8 mouse cellular contexts compared by ENCODE assay signal in the genomic region with DNA sequence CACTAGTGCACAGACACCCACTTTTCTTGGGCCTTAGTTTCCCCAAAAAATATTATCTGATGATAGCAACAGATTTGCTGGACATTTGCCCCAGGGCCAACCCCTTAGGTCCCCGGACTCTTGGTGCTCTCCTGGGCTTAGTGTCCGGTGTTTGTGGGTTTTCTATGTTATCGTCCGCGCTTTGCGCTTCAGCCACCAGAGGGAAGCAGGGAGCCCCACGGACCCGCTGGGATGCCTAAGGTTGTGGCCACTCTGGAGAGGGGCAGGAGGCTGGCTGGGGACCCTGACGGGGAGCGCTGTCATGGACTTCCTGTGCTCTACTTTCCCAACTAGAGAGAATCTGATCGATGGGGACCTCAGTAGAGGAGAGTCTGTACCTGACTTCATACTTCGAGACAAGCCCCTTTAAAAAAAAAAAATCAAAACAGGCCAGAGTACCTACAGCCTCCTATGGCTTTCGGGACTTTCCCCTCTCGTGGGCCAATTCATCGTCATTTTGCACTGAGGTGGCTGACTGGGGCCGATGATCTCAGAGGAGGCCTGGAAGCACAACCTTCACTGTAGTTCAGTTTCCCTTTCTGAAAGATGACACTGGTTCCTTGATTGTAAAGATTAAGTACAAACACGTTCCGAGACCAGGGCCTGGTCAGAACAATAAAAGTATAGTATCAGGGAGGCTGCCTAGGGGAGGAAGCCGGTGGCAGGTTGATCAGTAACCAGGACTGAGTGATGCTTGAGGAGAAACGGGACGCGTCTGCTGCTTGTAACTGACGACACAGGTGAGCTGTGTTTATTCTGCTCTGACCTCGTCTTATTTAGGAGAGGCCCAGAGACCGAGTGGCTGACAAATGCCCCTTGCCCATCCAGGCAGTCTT. TPM values are rescaled to one million over a fixed set of nuclear protein-coding genes. Genes with fewer than 3 reads are reported as not detected.
DNase-seq lines count a peak whose midpoint lies in the region; ATAC-seq lines count a peak whose summit lies in the region.

No protein-coding gene starts in this region.

- H3K36me3 ChIP-seq in hindbrain, embryonic 14.5 days (replicated peaks; ENCODE audit: control insufficient read depth, insufficient read depth), result peaks cover 18% of the 10 kb centered on the region

- H3K27me3 ChIP-seq in hindbrain, embryonic 14.5 days (ENCODE audit: control insufficient read depth, insufficient read depth, low read length), result peaks cover 29% of the 10 kb centered on the region

- peaks cover 23% of the 10 kb centered on the region for H3K4me1 ChIP-seq in hindbrain, embryonic 14.5 days (replicated peaks; ENCODE audit: control insufficient read depth, insufficient read depth, low read length)

- H3K4me3 ChIP-seq in hindbrain, embryonic 14.5 days (replicated peaks; ENCODE audit: low read length), result peak overlapping the region; percentile 38

- 26% methylated on average over 25 of the region's 25 CpGs for WGBS in hindbrain, embryonic 14.5 days

- no peak overlapping the region for H3K27ac ChIP-seq in hindbrain, embryonic 14.5 days

- H3K9me3 ChIP-seq in hindbrain, embryonic 14.5 days (ENCODE audit: control insufficient read depth, low read length), result no peaks in the 10 kb centered on the region

- ATAC-seq in hindbrain, embryonic 14.5 days (ENCODE audit: low FRiP score), result peak; percentile 54; the same call in 1 of the 2 replicates

- peak; percentile 76 for DNase-seq in NIH3T3 (ENCODE audit: low read depth)
- peak; percentile 90 to 91 for DNase-seq in cerebellum, postnatal 25 days
- DNase-seq in frontal cortex, postnatal 36 days (ENCODE audit: low spot score in 2 of 2), result peak; percentile 75 to 80
- DNase-seq in hindbrain, embryonic 14.5 days (ENCODE audit: low spot score), result peak; percentile 79
- peak; percentile 57 to 88 for DNase-seq in layer of hippocampus, postnatal 25 days (ENCODE audit: extremely low spot score in 1 of 2, low spot score in 1 of 2)
- DNase-seq in lung, postnatal 14 days, result peak; percentile 89
- DNase-seq in ovary, postnatal 36 days (ENCODE audit: low spot score), result peak; percentile 84
- DNase-seq in thymus, postnatal 25 days, result peak; percentile 61

- peak overlapping the region; percentile 88 for H3K4me2 ChIP-seq in hindbrain, embryonic 14.5 days (replicated peaks)

- peak overlapping the region; percentile 43; the same call in 1 of the 2 replicates for H3K9ac ChIP-seq in hindbrain, embryonic 14.5 days

RNA-seq across cellular contexts. Expression of gene Rasd1, which starts 0.7 kb away (rescaled TPM):
- polyA plus RNA-seq in hindbrain, embryonic 14.5 days (2014; fragmentation: Nextera tagmentation; extraction: Ambion mirVana), result 0.97 and 1.3 TPM in 2 replicates
- total RNA-seq in layer of hippocampus, postnatal 25 days (2021), result 10 to 100 TPM; 54.8 to 67.0 TPM

RNA-seq across cellular contexts. Expression of gene Med9, which starts 17.5 kb away (rescaled TPM):
- polyA plus RNA-seq in hindbrain, embryonic 14.5 days (2014; fragmentation: Nextera tagmentation; extraction: Ambion mirVana), result 32.7 and 36.1 TPM in 2 replicates
- total RNA-seq in layer of hippocampus, postnatal 25 days (2021), result 10 to 100 TPM; 34.7 to 38.8 TPM
